Mouse (Mus musculus) forebrain, embryonic 13.5 days (tissue): ENCODE data around the gene Matn3. TPM values are rescaled to one million over a fixed set of nuclear protein-coding genes. Genes with fewer than 3 reads are reported as not detected.

Source experiments
- ATAC-seq: fragments of 200-750 bp; cut with Nextera tagmentation; 2 replicates; pipeline ENCODE4 v1.8.0; 2017
- H3K27ac ChIP-seq: fragments of 300-500 bp; sonication (generic); 2 replicates; pipeline ENCODE4 v1.5.1; 2015; ENCODE audit warnings: inconsistent platforms, mild to moderate bottlenecking, moderate library complexity
- H3K27me3 ChIP-seq: fragments of 300-500 bp; sonication (generic); 2 replicates; pipeline ENCODE4 v1.6.1; 2015; ENCODE audit warnings: mild to moderate bottlenecking, inconsistent platforms
- H3K36me3 ChIP-seq: fragments of 300-500 bp; sonication (generic); 2 replicates; pipeline ENCODE4 v1.6.1; 2015; ENCODE audit warnings: mild to moderate bottlenecking, inconsistent platforms; ENCODE audit not compliant: poor library complexity, severe bottlenecking
- H3K4me1 ChIP-seq: fragments of 300-500 bp; sonication (generic); 2 replicates; pipeline ENCODE4 v1.6.1; 2015; ENCODE audit warnings: inconsistent platforms
- H3K4me2 ChIP-seq: fragments of 300-500 bp; sonication (generic); 2 replicates; pipeline ENCODE4 v1.6.1; 2015; ENCODE audit warnings: inconsistent platforms, mild to moderate bottlenecking, moderate library complexity
- H3K4me3 ChIP-seq: fragments of 300-500 bp; sonication (generic); 2 replicates; pipeline ENCODE4 v1.5.1; 2015; ENCODE audit warnings: mild to moderate bottlenecking, inconsistent platforms
- H3K9ac ChIP-seq: fragments of 300-500 bp; sonication (generic); 2 replicates; pipeline ENCODE4 v1.6.1; 2015; ENCODE audit warnings: mild to moderate bottlenecking, inconsistent platforms
- H3K9me3 ChIP-seq: fragments of 300-500 bp; sonication (generic); replicated peaks from 2 replicates; pipeline ENCODE4 v1.6.1; 2016; ENCODE audit warnings: inconsistent platforms
- WGBS: fragments of 180-500 bp; shearing (Covaris S2); methylation state at CpG from one replicate; pipeline ENCODE4 v1.1.7; 2015; 5-methylcytosine and 5-hydroxymethylcytosine counted together
- polyA plus RNA-seq: library from polyadenylated mRNA; unstranded; fragments of >200 nt; fragmentation: Nextera tagmentation; extraction: Ambion mirVana; gene quantifications from 2 replicates; pipeline ENCODE4 v1.2.1, GENCODE M21; 2015

Matn3 gene
- polyA plus RNA-seq, 1 experiment from 2014 or later = 0.09 TPM

- Histone ChIP-seq H3K9me3 (no peaks in the 10 kb centered on the region), H3K9ac (no peak overlapping the region), H3K27ac (no peak overlapping the region), H3K36me3 (peaks cover 11% of the 10 kb centered on the region), H3K4me3 (no peak overlapping the region), H3K4me1 (no peaks in the 10 kb centered on the region), H3K27me3 (no peaks in the 10 kb centered on the region), H3K4me2 (no peak overlapping the region)
- ATAC-seq = no peak
- WGBS = 95% methylated on average over 4 of the region's 4 CpGs
Measured at GRCm38 (mm10) chr12:8998318-8998717, 50.6 kb downstream of the Matn3 start.

- H3K36me3 ChIP-seq = peaks cover 16% of the 10 kb centered on the region; the same call in 1 of the 2 replicates
- peak; percentile 77 for ATAC-seq
Measured at GRCm38 (mm10) chr12:9002038-9002648, 54.4 kb downstream of the Matn3 start.

DNA sequence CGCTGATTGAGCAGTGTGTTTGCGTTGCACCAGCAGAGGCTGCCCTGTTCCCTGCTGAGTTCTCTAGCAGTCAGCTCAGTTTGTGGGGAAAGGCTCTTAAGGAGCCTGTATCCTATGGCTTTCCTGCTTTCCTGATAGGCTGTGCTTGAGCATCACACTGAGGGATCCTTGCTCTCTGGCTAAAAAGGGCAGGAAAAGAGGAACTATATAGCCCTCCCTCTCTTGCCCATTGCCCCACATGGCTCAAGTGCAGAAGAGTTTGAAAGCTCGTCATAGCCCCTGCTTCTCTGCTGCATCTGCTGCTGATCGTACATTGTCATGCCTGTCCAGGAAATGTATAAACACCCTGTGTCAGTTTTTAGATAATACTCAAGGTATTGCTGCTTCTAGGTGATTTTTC lies 59.4 kb downstream of the Matn3 start:
- Histone ChIP-seq H3K27ac (no peak overlapping the region), H3K9ac (no peak overlapping the region)
- WGBS = 70% methylated on average over 4 of the region's 4 CpGs

More at GRCm38 (mm10) chr12:9002038-9002648, 54.4 kb downstream of the Matn3 start:
- no peaks in the 10 kb centered on the region for H3K4me1 ChIP-seq
- H3K9ac ChIP-seq = no peak overlapping the region
- H3K4me3 ChIP-seq = no peak overlapping the region
- no peaks in the 10 kb centered on the region for H3K27me3 ChIP-seq
- H3K27ac ChIP-seq = no peak overlapping the region
- WGBS = 7% methylated on average over 5 of the region's 5 CpGs
- no peak overlapping the region for H3K4me2 ChIP-seq
- no peaks in the 10 kb centered on the region for H3K9me3 ChIP-seq

DNA sequence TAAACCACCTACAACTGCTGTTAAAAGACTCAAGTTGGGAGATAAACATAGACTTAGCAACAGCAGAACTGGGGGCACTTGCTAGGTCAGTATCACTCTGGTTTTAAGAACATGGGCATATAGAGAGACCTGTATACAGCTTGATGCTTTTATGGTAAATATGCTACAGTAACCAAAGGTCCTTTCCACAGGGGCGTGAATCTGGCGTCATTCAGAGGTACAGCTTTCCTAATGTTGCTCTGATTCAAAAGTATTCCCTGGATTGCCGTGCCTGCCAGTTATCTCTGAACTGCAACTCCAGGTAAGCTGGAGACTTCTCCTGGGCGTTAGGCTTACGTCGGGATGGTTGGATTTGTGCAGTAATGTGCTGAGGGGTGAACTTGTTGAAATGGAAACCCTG lies 60.1 kb downstream of the Matn3 start:
- Histone ChIP-seq H3K9me3 (no peaks in the 10 kb centered on the region), H3K27ac (no peak overlapping the region), H3K36me3 (peaks cover 12% of the 10 kb centered on the region), H3K4me3 (no peak overlapping the region), H3K4me2 (no peak overlapping the region), H3K4me1 (no peaks in the 10 kb centered on the region), H3K9ac (no peak overlapping the region), H3K27me3 (no peaks in the 10 kb centered on the region)
- ATAC-seq = no peak
- 96% methylated on average over 6 of the region's 6 CpGs for WGBS

More for the DNA sequence above, 59.4 kb downstream of the Matn3 start:
- H3K9me3 ChIP-seq = no peaks in the 10 kb centered on the region
- H3K4me2 ChIP-seq = no peak overlapping the region
- peaks cover 8% of the 10 kb centered on the region; the same call in 1 of the 2 replicates for H3K36me3 ChIP-seq
- ATAC-seq = no peak
- no peaks in the 10 kb centered on the region for H3K4me1 ChIP-seq
- H3K4me3 ChIP-seq = no peak overlapping the region
- H3K27me3 ChIP-seq = no peaks in the 10 kb centered on the region

- H3K27me3 ChIP-seq = no peaks in the 10 kb centered on the region
- peaks cover 17% of the 10 kb centered on the region for H3K36me3 ChIP-seq
- H3K4me1 ChIP-seq = no peaks in the 10 kb centered on the region
- no peak overlapping the region for H3K4me3 ChIP-seq
- H3K4me2 ChIP-seq = no peak overlapping the region
- WGBS = 78% methylated on average over 4 of the region's 4 CpGs
- no peak overlapping the region for H3K27ac ChIP-seq
- no peak for ATAC-seq
- no peaks in the 10 kb centered on the region for H3K9me3 ChIP-seq
- H3K9ac ChIP-seq = no peak overlapping the region
Measured at GRCm38 (mm10) chr12:9010311-9010710, 62.6 kb downstream of the Matn3 start.

DNA sequence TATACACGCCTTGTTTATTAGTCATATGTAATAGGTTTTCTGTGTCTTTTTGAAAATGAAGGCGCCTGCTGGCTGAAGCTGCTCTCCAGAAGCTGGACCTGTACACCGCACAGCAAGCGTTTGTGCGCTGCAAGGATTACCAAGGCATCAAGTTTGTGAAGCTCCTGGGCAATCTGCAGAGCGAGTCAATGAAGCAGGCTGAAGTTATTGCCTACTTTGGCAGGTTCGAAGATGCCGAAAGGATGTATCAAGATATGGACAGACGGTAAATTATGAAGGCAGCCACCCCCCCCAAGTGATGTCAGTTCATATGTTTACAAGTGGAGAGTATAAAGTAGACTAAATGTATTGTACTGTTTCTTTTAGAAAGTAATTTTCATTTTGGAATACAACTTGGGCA lies 68.6 kb downstream of the Matn3 start:
- no peaks in the 10 kb centered on the region for H3K27me3 ChIP-seq
- WGBS = 97% methylated on average over 9 of the region's 9 CpGs
- H3K27ac ChIP-seq = no peak overlapping the region
- H3K9ac ChIP-seq = no peak overlapping the region
- H3K4me2 ChIP-seq = no peak overlapping the region
- ATAC-seq = no peak
- no peaks in the 10 kb centered on the region for H3K9me3 ChIP-seq
- peaks cover 33% of the 10 kb centered on the region for H3K36me3 ChIP-seq
- no peak overlapping the region for H3K4me3 ChIP-seq
- no peaks in the 10 kb centered on the region for H3K4me1 ChIP-seq

GRCm38 (mm10) chr12:9020431-9020830 lies 72.7 kb downstream of the Matn3 start:
- no peak overlapping the region for H3K4me3 ChIP-seq
- H3K4me2 ChIP-seq = no peak overlapping the region
- 92% methylated on average over 8 of the region's 8 CpGs for WGBS
- H3K9me3 ChIP-seq = no peaks in the 10 kb centered on the region
- H3K9ac ChIP-seq = no peak overlapping the region
- no peaks in the 10 kb centered on the region for H3K27me3 ChIP-seq
- H3K36me3 ChIP-seq = peaks cover 29% of the 10 kb centered on the region
- H3K4me1 ChIP-seq = no peaks in the 10 kb centered on the region
- no peak overlapping the region for H3K27ac ChIP-seq
- no peak for ATAC-seq

DNA sequence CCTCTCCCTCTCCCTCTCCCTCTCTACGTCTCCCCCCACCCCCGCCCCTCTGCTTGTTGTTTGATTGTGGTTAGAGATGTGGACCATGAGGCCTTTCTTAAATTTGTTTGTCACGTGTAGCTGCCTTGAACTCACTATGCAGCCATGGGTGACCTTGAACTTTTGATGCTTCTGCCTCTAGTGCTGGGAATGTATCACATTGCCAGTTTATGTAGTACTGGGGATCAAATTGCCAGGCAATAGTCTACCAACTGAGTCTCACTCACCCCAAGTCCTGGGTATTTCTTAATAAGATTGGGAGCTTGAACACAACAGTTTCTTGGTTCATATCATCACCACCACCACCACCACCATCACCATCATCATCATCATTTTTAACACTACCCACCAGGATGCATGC lies 73.3 kb downstream of the Matn3 start:
- H3K4me2 ChIP-seq = no peak overlapping the region
- H3K4me1 ChIP-seq = no peaks in the 10 kb centered on the region
- ATAC-seq = no peak
- no peaks in the 10 kb centered on the region for H3K27me3 ChIP-seq
- peaks cover 29% of the 10 kb centered on the region for H3K36me3 ChIP-seq
- H3K9me3 ChIP-seq = no peaks in the 10 kb centered on the region
- no peak overlapping the region for H3K9ac ChIP-seq
- WGBS = 71% methylated on average over 3 of the region's 3 CpGs
- H3K27ac ChIP-seq = no peak overlapping the region
- H3K4me3 ChIP-seq = no peak overlapping the region

Other genes starting within 250 kb of the Matn3 start
- 38.2 and 43.4 TPM in 2 replicates for gene Sdc1, start 176.6 kb upstream of the Matn3 start, polyA plus RNA-seq
- gene Laptm4a, start 26.3 kb upstream of the Matn3 start, polyA plus RNA-seq = 243 and 246 TPM in 2 replicates
- 21.3 and 27.1 TPM in 2 replicates for gene Wdr35, start 26.0 kb downstream of the Matn3 start, polyA plus RNA-seq
- 16.9 and 20.4 TPM in 2 replicates for gene Ttc32, start 82.1 kb downstream of the Matn3 start, polyA plus RNA-seq